Mouse (Mus musculus) right cerebral cortex, adult 18-20 months (tissue): ENCODE results near the gene Zdhhc14.
"Not testable (repeated sequence)": the region's sequence is repeated elsewhere in the genome, so short reads cannot be mapped to it uniquely, and the experiment has no call there.

Source experiments
- DNase-seq: peaks from one replicate; pipeline ENCODE4 v3.0.0; 2022; ENCODE audit warnings: mixed read lengths

The Zdhhc14 gene

DNA sequence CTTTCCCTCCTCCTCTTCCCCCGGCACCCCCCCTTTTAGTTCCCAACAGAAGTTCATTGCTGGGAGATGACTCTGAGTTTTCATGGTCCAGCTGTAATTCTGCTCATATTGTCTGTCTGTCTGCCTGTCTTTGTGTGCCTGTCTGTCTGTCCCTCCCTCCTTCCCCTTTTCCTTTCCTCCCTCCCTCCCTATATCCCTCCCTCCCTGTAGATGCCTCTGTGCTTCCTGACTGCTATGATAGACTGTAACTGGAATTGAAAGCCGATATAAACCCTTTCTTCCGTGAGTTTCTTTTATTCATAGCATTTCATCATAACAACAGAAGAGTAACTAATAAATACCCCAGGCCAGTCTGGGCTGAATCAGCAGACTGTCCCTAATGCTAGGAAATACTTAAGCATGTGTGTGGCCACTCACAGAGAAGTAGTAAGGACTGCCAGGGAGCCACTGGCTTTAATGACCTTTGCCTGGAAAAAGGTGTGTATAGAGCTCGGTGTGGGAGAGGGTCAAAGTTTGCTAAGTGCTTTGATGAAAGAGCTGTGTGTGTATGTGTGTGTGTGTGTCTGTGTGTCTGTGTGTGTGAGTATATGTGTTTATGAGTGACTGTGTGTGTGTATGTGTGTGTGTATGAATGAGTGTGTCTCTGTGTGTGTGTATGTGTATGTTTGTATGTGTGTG, 117.7 kb downstream of the Zdhhc14 start:
- DNase-seq: no peak

DNA sequence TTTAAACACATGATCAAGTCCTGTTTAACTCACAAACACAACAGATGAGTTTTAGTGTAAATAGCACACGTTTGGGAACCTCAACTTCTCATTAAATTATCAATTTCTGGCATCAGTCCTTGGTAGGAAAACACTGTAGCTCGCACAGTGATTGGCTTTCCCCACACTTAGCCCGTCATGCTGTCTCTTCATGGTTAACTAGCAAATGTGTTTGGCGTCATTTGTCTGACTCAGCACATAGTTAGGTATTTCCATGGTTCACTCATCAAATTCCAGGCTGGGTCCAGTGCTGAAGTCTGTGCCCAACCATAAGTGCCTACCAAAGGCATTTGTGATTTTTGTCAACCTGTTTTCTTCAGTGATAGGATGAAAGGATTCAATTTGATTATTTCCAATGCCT, 119.9 kb downstream of the Zdhhc14 start:
- DNase-seq: no peak

DNA sequence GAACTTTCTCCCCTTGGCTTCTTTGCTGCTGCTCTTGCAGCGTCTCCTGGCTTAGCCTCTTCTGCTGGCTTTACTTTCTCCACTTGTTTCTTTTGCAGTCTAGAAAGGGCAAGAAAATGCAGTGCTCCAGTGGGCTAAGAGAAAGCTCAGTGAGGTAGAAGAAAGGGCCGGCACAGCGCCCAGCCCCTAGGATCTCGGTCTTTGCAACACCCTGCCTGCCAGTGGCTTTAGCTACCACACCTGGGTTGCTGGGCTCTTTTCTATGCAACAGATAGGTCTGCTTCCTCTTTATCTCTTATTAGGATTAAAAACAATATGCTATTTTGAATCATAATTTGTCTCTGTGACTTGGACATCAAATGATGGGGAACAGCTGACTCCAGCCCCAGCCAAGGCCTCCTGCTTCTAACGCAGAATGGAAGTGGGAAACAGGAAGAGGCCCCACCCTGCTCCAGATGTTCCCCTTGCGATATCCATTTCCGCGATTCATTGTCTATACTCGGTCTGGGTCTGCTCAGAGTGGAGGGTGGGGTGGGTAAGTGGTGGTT, 122.5 kb downstream of the Zdhhc14 start:
- no peak for DNase-seq

DNA sequence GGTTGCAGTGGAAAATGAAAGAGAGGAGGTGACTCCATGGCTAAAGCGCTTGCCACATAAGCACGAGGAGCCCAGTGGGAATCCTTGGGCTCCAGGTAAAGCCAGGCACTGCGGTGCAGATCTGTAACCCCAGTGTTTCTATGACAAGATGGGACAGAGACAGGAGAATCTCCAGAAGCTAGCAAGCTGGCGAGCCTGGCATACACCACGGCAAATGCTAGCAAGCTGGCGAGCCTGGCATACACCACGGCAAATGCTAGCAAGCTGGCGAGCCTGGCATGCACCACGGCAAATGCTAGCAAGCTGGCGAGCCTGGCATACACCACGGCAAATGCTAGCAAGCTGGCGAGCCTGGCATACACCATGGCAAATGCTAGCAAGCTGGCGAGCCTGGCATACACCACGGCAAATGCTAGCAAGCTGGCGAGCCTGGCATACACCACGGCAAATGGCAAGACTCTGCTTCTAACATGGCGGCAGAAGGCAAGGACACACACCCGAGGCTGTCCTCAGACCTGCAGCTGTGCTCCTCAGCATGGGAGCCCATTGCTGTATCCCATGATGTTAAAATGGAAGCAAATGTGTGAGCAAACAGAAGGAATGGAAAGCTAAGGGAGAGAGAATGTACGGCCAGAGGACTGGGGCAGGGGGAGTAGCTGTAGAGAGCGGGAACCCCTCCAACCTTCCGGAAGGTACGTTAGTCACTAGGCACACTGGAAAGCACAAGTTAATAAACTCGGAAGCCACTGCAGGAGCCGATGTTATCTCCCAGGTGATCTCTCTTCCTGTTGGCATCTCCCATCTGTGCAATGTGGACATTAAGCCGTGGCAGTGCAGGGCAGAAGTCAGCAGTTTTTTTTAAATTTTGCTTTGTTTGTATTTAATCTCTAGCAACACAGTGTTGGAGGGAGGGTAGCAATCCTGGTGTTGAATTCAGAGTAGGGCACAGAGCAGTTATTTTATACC, 129.6 kb downstream of the Zdhhc14 start:
- no peak for DNase-seq

DNA sequence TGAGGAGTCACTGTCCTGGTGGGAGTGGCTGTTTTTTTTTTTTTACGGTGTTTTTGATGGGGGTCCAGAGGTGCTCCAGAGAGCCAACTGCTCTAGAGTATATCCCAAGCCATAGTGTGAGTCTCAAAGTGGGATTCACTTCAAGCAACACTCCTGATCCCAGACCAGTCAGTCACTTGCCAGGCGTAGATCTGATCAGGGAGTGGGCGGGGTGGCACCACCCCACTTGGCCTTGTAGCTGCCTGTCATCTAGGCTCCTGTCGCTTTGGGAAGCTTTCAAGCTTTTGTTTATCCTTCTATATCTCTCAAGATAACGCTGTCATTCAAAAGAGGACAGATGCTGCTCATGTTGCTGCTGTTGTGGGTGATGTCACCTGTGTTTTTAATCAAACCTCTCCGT, 130.4 kb downstream of the Zdhhc14 start:
- no peak for DNase-seq

DNA sequence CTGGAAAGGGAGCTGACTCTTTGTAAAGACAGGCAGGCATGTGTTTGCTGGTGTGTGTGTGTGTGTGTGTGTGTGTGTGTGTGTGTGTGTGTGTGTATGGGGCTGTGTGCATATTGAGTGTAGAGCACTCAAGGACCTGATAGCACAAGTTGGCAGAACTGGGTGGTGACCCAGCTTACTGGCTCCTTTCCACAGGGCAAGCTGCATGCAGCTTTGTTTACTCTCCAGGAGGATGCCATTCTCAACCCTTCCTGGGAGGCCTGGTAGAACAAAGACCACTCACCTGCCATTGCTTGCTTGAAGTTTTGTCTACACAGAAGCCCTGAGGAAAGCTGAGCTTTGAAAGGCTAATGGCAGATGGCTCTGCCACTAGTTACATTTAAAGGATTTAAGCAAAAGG, 130.8 kb downstream of the Zdhhc14 start:
- no peak for DNase-seq

DNA sequence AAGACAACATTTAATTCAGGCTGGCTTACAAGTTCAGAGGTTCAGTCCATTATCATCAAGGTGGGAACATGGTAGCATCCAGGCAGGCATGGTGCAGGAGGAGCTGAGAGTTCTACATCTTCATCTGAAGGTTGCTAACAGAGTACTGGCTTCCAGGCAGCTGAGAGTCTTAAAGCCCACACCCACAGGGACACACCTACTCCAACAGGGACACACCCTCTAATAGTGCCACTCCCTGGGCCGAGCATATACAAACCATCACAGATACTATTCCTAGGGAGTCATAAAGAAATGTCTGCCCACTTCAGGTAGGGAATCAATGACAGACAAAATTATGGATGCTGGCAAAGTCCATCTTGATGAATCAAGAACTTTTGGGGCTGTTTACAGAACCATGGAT, 132.5 kb downstream of the Zdhhc14 start:
- DNase-seq: not testable (repeated sequence)

DNA sequence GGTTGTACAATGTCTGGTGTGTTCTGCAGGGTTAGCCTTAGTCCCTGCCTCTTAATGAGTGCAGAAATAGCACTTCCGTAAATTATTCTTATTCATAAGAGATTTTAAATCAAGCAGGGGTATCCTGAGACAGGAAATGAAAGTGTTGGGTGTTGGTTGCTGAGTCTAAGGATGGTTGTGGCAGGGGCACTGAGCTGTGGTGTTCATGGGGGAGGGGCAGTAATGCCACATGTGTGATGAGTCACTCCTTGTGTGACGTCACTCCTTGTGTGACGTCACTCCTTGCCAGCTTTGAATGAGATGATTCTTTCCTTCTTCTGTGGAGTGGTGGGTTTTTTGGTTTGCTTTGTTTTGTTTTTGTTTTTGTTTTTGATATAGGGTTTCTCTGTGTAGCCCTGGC, 134.0 kb downstream of the Zdhhc14 start:
- no peak for DNase-seq

GRCm38 (mm10) chr17:5627664-5628063, 135.3 kb downstream of the Zdhhc14 start:
- no peak for DNase-seq

DNA sequence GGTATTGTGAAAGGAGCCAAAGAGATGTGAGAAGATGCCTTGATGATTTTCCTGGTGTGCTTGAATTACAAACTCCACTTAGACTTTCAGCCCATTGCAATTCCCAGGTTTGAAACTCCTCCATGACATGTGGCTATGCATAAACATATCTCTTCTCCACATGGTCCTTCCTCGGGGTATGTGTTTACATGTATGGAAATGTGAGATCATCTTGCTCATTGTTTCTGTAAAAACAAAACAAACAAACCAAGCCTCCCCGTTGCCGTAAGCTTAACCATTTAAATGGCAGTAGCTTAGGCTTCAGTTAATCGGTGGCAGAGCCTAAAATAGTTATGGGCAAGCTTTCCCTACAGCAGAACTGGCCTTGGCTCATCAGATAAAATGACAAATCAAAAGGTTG, 137.3 kb downstream of the Zdhhc14 start:
- DNase-seq: no peak

GRCm38 (mm10) chr17:5635254-5635653, 142.9 kb downstream of the Zdhhc14 start:
- no peak for DNase-seq

- DNase-seq: no peak
Observed at GRCm38 (mm10) chr17:5641436-5641835, 149.1 kb downstream of the Zdhhc14 start.

DNA sequence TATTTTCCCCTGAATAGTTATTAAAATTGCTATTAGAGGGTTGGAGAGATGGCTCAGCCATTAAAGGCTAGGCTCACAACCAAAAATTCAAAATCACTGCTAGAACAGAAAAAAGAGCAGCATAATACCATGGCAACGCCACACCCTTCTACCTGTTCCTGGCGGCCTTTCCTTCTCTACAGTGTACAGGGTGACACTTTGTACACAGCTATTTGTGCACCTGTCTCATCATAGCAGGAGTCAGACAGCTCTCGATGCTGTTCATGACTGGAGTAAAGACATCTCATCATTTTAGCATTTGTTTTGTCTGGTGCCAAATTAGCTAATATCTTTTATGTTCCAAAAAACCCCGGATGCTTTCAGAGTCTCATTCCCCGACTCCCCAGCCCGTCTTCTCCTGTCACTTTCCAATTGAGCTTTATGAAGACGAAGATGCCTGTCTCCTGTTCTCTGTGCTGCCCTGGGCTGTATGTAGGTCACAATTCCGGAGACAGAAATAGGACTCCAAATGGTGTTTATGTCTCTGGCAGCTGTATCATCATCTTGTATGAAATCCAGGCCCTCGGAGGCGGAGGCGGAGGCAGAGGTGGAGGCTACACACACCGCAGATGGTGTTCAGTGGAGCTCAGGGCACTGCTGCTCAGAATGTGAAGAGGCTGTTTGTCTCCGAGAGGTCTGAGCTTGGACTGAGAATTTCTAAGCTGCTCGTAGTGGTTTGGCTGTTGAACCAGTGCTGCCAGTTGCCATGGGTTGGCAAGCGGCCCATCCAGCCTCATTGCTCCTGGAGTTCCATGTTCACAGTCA, 150.8 kb downstream of the Zdhhc14 start:
- DNase-seq: peak; percentile 93

GRCm38 (mm10) chr17:5650124-5650523, 157.8 kb downstream of the Zdhhc14 start:
- DNase-seq: no peak

- no peak for DNase-seq
Observed at GRCm38 (mm10) chr17:5650642-5651041, 158.3 kb downstream of the Zdhhc14 start.

- DNase-seq: no peak
Observed at GRCm38 (mm10) chr17:5651551-5651950, 159.2 kb downstream of the Zdhhc14 start.

- DNase-seq: no peak
Observed at GRCm38 (mm10) chr17:5653981-5654380, 161.6 kb downstream of the Zdhhc14 start.

DNA sequence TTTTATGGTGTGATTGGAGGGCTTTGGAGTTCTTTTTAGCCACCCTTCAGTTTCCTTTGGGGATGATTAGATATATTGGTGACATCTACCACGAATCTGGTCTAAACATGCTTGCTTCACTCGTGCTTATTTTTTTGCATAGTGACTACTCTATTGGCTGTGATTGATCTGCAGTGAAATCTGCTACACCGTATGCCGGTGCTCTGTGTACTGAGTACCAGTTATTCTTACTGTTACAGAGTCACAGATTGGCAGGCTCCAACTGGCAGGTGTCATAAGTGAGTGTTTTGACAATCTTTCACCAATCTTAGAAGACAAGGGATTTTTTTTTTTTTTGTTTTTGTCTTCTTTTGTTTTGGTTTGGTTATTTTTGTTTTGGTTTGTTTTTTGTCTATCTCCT, 163.2 kb downstream of the Zdhhc14 start:
- DNase-seq: no peak

DNA sequence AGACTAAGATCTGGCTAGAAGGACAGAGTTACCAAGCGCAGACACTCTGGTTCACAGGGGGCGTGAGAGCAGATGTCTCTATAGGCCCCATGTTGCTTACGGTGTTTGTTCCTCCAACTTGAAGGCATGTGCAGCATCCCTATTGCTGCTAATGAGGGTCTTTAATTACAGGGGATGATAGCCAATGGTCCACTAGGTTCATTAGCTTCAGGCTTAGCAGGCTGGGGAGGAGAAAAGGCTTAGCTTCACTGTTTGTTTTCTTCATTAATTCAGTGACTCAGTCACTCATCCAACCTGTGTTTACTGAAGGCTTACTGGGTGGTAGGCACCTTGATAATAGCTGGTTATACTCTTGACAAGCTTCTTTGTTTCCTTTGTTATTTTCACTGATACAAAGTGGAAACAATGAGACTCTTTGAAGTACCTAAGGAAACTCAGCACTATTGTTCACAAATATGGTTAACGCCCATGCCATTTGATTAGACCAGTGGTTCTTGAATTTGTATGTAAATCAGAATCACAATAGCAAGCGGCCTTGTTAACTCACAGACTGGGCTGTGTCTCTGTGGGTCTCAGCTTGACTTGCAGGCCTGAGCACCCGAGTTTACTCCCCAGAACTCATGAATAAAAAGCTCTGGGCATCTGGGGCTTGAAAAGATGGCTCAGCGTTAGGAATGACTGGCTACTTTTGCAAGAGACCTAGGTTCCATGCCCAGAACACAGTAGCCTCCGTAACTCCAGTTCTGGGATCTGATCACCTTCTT, 168.1 kb downstream of the Zdhhc14 start:
- DNase-seq: no peak

GRCm38 (mm10) chr17:5666652-5667051, 174.3 kb downstream of the Zdhhc14 start:
- no peak for DNase-seq

GRCm38 (mm10) chr17:5668456-5668855, 176.1 kb downstream of the Zdhhc14 start:
- no peak for DNase-seq

- DNase-seq: no peak
Observed at GRCm38 (mm10) chr17:5668981-5669380, 176.6 kb downstream of the Zdhhc14 start.
